Comparison of ENCODE assay signal across 9 mouse cellular contexts in genomic region chr1:135835716-135836483, GRCm38 (mm10). TPM values are rescaled to one million over a fixed set of nuclear protein-coding genes. Genes with fewer than 3 reads are reported as not detected.
DNase-seq lines count a peak whose midpoint lies in the region; ATAC-seq lines count a peak whose summit lies in the region.
"Had no signal": no experiment of that assay in that cellular context is flagged by ENCODE, and none has a peak within 500 bp of the region (broad histone marks: within the 10 kb centered on the region; RNA-seq: fewer than 3 reads in every experiment).

TSS of gene Tnnt2 (plus strand) at chr1:135836354.

- intact Hi-C loops in heart, postnatal 14 days (cut with DNase I): no loop called here

- no peak for ATAC-seq in inflammation-experienced regulatory T-cells, adult 6 months

- DNase-seq in gastrocnemius, postnatal 4 days (ENCODE audit: low spot score in 2 of 2): no peak
- DNase-seq in gastrocnemius, adult 8-10 months (ENCODE audit: low spot score in 2 of 2): no peak
- DNase-seq in retina, postnatal 1 day: peak; percentile 50
- DNase-seq in retina, embryonic 14.5 days (ENCODE audit: low spot score): no peak
- DNase-seq in heart, postnatal 14 days: peak; percentile 62 to 69
- DNase-seq in yolk sac, embryonic 10.5 days (ENCODE audit: low spot score): peak; percentile 45
- DNase-seq in adrenal gland, postnatal 10 days: no peak
- DNase-seq: cerebellum, postnatal 14 days had no signal

RNA-seq across cellular contexts. Expression of gene Tnnt2, which starts in this region (rescaled TPM):
- 100 to 1,000 TPM; 160 to 174 TPM for total RNA-seq in gastrocnemius, postnatal 4 days (2021)
- total RNA-seq in gastrocnemius, adult 8-10 months (2022): 1 to 10 TPM; 4.0 to 5.8 (median 4.6) TPM
- 1,000 to 10,000 TPM; 7,950 to 8,027 TPM for total RNA-seq in heart, postnatal 14 days (2021)
- polyA plus RNA-seq in inflammation-experienced regulatory T-cells, adult 6 months (2017; shearing (Covaris generic)): under 1 TPM in 1 of 3 experiments, not detected in 2; 0.24 TPM
- total RNA-seq in adrenal gland, postnatal 10 days (2021): 1 to 10 TPM; 2.6 to 5.1 TPM

Comparison
In these comparisons a context has a peak if more than half of its experiments do, and no peak if none do; other contexts are left out.
1. RNA of gene Tnnt2 (total RNA-seq): 7,950 to 8,027 TPM in heart, postnatal 14 days; 160 to 174 TPM in gastrocnemius, postnatal 4 days, 4.0 to 5.8 TPM in gastrocnemius, adult 8-10 months and 2.6 to 5.1 TPM in adrenal gland, postnatal 10 days; every median in the first group is over 10 times any median in the second.
2. DNase-seq: peak in retina, postnatal 1 day (single experiment), heart, postnatal 14 days (2 of 2) and yolk sac, embryonic 10.5 days (single experiment); none in gastrocnemius, postnatal 4 days (0 of 2), gastrocnemius, adult 8-10 months (0 of 2), retina, embryonic 14.5 days (single experiment) and adrenal gland, postnatal 10 days (single experiment).